Mouse (Mus musculus) layer of hippocampus, adult 2 months (tissue): ENCODE results near the gene Otof. TPM values are rescaled to one million over a fixed set of nuclear protein-coding genes. Genes with fewer than 3 reads are reported as not detected.

ENCODE experiments used
- DNase-seq, 2 experiments: peaks; one replicate each; pipeline ENCODE4 v3.0.0; 2022; ENCODE audit warnings: low spot score in 2 of 2
- H3K27ac ChIP-seq: fragments of 200-600 bp; 2 replicates; pipeline ENCODE4 v1.8.1; 2022
- H3K4me3 ChIP-seq: fragments of 200-600 bp; 2 replicates; pipeline ENCODE4 v1.8.1; 2022; ENCODE audit warnings: mild to moderate bottlenecking
- CTCF ChIP-seq: fragments of 200-600 bp; conservative IDR thresholded peaks from 2 replicates; pipeline ENCODE4 v1.8.1; 2022; ENCODE audit warnings: antibody characterized with exemption, mild to moderate bottlenecking, moderate library complexity
- total RNA-seq, 2 experiments: library from RNA; stranded (reverse); gene quantifications; 2 replicates each; pipeline ENCODE4 v1.2.3; 2021

Otof gene
- total RNA-seq, 2 experiments from 2014 or later = 4.2 to 4.4 TPM

GRCm38 (mm10) chr5:30415381-30415780 is 46.4 kb downstream of the Otof start:
- Histone ChIP-seq H3K27ac (no peak overlapping the region), H3K4me3 (no peak overlapping the region)
- no peak for DNase-seq
- no peak for TF ChIP-seq CTCF

- H3K27ac ChIP-seq = no peak overlapping the region
- no peak overlapping the region for H3K4me3 ChIP-seq
- no peak for TF ChIP-seq CTCF
- DNase-seq = no peak
These were observed 50.2 kb downstream of the Otof start for GRCm38 (mm10) chr5:30411524-30411923.

- peak in 1 of 2 experiments; percentile 6 for DNase-seq
- H3K4me3 ChIP-seq = no peak overlapping the region
- H3K27ac ChIP-seq = no peak overlapping the region
- no peak for TF ChIP-seq CTCF
These were observed 54.9 kb downstream of the Otof start for GRCm38 (mm10) chr5:30406876-30407275.

- peak in 1 of 2 experiments; percentile 6 for DNase-seq
- no peak overlapping the region for H3K4me3 ChIP-seq
- H3K27ac ChIP-seq = peak overlapping the region; percentile 58; the same call in 1 of the 2 replicates
- no peak for TF ChIP-seq CTCF
These were observed 60.6 kb downstream of the Otof start for GRCm38 (mm10) chr5:30401165-30401564.

DNA sequence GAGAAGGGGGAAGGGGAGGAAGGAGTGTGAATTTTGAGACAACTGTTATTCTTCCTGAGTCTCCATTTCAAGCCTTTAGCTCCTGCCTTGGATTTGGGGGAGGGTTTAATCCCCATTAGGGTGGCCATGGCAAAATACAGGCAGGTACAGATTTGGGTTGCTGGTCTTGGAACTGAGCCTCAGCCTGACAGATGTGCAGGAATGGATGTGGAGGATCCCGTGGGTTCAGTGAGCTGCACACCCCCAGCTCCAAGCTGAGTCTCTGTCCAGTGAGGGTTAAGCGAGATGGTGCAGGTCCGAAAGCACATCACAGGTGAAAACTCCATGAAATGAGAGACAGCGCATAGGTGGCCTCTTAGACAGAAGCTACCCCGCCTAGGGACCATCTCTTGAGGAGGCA is 61.2 kb downstream of the Otof start:
- TF ChIP-seq CTCF = no peak
- no peak overlapping the region for H3K4me3 ChIP-seq
- no peak for DNase-seq
- peak overlapping the region; percentile 58; the same call in 1 of the 2 replicates for H3K27ac ChIP-seq

- peak; percentile 98 for TF ChIP-seq CTCF
- peak; percentile 46 to 79 for DNase-seq
- H3K27ac ChIP-seq = no peak overlapping the region
- H3K4me3 ChIP-seq = no peak overlapping the region
These were observed 70.3 kb downstream of the Otof start for GRCm38 (mm10) chr5:30391473-30391872.

- DNase-seq = no peak
- H3K4me3 ChIP-seq = no peak overlapping the region
- no peak overlapping the region for H3K27ac ChIP-seq
- no peak for TF ChIP-seq CTCF
These were observed 71.9 kb downstream of the Otof start for GRCm38 (mm10) chr5:30389836-30390235.

GRCm38 (mm10) chr5:30387726-30388125 is 74.0 kb downstream of the Otof start:
- H3K27ac ChIP-seq = no peak overlapping the region
- no peak overlapping the region for H3K4me3 ChIP-seq
- no peak for DNase-seq
- peak; percentile 72 for TF ChIP-seq CTCF

DNA sequence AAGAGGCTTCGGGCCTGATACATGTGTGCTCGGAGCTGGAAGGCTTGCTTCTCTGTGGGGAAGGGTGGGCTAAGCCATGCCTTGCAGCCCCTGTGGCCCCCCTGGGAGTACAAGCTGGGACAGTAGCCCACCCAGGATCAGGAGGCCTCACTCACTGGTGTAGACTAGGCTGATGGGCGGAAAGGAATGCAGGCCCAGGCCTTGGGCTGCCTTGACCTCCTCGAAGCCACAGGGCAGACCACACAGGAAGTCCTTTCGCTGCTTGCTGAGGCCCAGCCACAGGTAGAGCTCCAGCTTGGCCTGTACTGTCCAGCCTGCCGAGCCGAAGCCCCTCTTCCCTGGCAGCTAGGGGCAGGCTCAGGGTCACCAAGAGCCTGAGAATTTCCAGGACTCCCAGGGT is 78.9 kb downstream of the Otof start:
- DNase-seq = no peak
- TF ChIP-seq CTCF = no peak
- no peak overlapping the region for H3K27ac ChIP-seq
- no peak overlapping the region for H3K4me3 ChIP-seq

DNA sequence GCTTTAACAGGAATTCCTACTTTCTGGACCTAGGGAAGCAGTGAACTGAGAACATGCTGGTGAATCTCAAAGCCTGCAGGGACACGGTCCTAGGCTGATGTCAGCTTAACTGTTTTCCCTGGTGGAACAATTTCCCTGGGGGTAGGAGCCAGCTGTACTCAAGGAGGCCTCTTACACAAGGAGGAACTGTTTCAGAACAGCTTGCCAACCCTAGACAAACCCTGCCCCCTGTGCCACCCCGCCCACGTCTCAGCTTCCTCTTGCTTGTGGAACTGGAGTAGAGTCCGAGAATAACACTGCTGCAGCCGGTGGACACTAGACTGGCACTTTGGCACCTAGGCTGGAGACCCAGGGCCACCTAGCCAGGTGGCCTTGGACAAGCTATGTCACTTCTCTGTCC is 92.3 kb downstream of the Otof start:
- Histone ChIP-seq H3K4me3 (no peak overlapping the region), H3K27ac (no peak overlapping the region)
- no peak for TF ChIP-seq CTCF
- DNase-seq = peak; percentile 34 to 36

GRCm38 (mm10) chr5:30367405-30367804 is 94.3 kb downstream of the Otof start:
- Histone ChIP-seq H3K4me3 (no peak overlapping the region), H3K27ac (no peak overlapping the region)
- no peak for DNase-seq
- no peak for TF ChIP-seq CTCF

- Histone ChIP-seq H3K27ac (no peak overlapping the region), H3K4me3 (no peak overlapping the region)
- DNase-seq = no peak
- TF ChIP-seq CTCF = no peak
These were observed 103.2 kb downstream of the Otof start for GRCm38 (mm10) chr5:30358436-30359099.

DNA sequence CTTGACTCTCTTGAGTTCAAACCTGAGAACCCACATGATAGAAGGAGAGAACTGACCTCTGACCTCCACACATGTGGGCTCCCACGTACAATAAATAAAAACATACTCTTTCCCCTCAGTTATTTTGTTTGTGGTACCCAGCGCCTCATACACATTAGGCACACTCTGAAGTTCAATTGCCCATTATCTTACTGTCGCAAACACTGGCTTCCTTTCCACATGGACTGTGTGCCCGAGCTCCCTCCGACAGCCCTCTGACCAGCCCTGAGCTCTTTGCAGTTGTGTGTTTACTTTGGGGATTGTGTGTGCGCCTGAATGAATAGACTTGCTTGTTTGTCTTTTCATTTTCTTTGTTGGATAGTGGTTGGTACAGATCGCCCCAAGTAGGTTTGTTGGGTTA is 105.1 kb downstream of the Otof start:
- Histone ChIP-seq H3K27ac (no peak overlapping the region), H3K4me3 (no peak overlapping the region)
- no peak for DNase-seq
- TF ChIP-seq CTCF = no peak

GRCm38 (mm10) chr5:30355559-30356159 is 106.1 kb downstream of the Otof start:
- Histone ChIP-seq H3K27ac (no peak overlapping the region), H3K4me3 (no peak overlapping the region)
- no peak for TF ChIP-seq CTCF
- DNase-seq = no peak
